Mouse (Mus musculus) bone marrow, adult 2 months (tissue): Measurements from ENCODE around the gene H2-Eb2.

Experiments used
- CTCF ChIP-seq: fragments of 200-500 bp; IDR thresholded peaks from 2 replicates; pipeline ENCODE4 v1.5.1; 2011; ENCODE audit warnings: low read length, control low read depth; ENCODE audit not compliant: control insufficient read depth, insufficient read depth
- POLR2A ChIP-seq: fragments of 200-500 bp; IDR thresholded peaks from 2 replicates; pipeline ENCODE4 v1.6.1; 2011; ENCODE audit warnings: low read depth, mild to moderate bottlenecking, control low read depth, low read length, borderline replicate concordance; ENCODE audit not compliant: control insufficient read depth

DNA sequence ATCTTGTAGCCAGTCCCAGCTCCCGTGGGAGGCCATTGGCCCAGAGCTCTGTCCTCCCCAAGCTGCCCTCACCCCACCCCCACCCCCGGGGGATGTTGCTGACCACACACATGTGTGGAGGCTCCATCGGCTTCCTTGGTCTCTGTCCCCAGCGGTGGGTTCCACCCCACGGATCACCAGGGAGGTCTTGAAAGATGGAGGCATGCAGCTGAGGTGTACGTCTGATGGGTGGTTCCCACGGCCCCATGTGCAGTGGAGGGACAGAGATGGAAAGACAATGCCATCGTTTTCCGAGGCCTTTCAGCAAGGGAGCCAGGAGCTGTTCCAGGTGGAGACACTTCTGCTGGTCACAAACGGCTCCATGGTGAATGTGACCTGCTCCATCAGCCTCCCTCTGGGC is 39.6 kb downstream of the H2-Eb2 start:
- no peak for TF ChIP-seq CTCF
- no peak for TF ChIP-seq POLR2A
